Mouse (Mus musculus) MEL (cell line): Measurements from ENCODE around the gene Myo19. TPM values are rescaled to one million over a fixed set of nuclear protein-coding genes. Genes with fewer than 3 reads are reported as not detected.

ENCODE experiments used
- DNase-seq: peaks from one replicate; pipeline ENCODE4 v3.0.0; 2011; ENCODE audit warnings: low read depth, low spot score
- H3K27ac ChIP-seq: 2 replicates; pipeline ENCODE4 v1.5.1; 2012; ENCODE audit warnings: low read depth, mild to moderate bottlenecking, control low read depth, low read length, moderate library complexity; ENCODE audit not compliant: control insufficient read depth
- H3K27me3 ChIP-seq, 2 experiments: fragments of 150-350 bp in 1 of 2; sonication (generic) in 1 of 2; 2 replicates each; pipeline ENCODE4 v1.6.1; 2012; ENCODE audit warnings: low read length in 2 of 2, mild to moderate bottlenecking in 2 of 2, improper control_type of control experiment in 1 of 2, moderate library complexity in 1 of 2; ENCODE audit not compliant: insufficient read depth in 2 of 2, control insufficient read depth in 1 of 2
- H3K36me3 ChIP-seq, 2 experiments: 2 replicates each; pipeline ENCODE4 v1.6.1; 2012 to 2014; ENCODE audit warnings: low read length in 2 of 2, improper control_type of control experiment in 1 of 2, inconsistent platforms in 1 of 2, mild to moderate bottlenecking in 1 of 2; ENCODE audit not compliant: insufficient read depth in 2 of 2, control insufficient read depth in 1 of 2
- H3K4me1 ChIP-seq, 2 experiments: fragments of 150-350 bp in 1 of 2; sonication (generic) in 1 of 2; 2 replicates each; pipeline ENCODE4 v1.6.1; 2012; ENCODE audit warnings: low read length in 2 of 2, improper control_type of control experiment in 1 of 2, mild to moderate bottlenecking in 1 of 2; ENCODE audit not compliant: insufficient read depth in 2 of 2, control insufficient read depth in 1 of 2
- H3K4me3 ChIP-seq, 2 experiments: fragments of 150-350 bp in 1 of 2; sonication (generic) in 1 of 2; 2 replicates each; pipeline ENCODE4 v1.5.1; 2012; ENCODE audit warnings: low read depth in 2 of 2, low read length in 2 of 2, mild to moderate bottlenecking in 2 of 2, moderate library complexity in 2 of 2, control low read depth in 1 of 2, improper control_type of control experiment in 1 of 2; ENCODE audit not compliant: control insufficient read depth in 1 of 2, insufficient read depth in 1 of 2
- H3K79me2 ChIP-seq: 2 replicates; pipeline ENCODE4 v1.6.1; 2012; ENCODE audit warnings: mild to moderate bottlenecking, low read length, moderate library complexity; ENCODE audit not compliant: control insufficient read depth, poor library complexity, insufficient read depth
- H3K9ac ChIP-seq: 2 replicates; pipeline ENCODE4 v1.6.1; 2012; ENCODE audit warnings: low read depth, mild to moderate bottlenecking, control low read depth, low read length, moderate library complexity; ENCODE audit not compliant: control insufficient read depth, poor library complexity, severe bottlenecking
- H3K9me3 ChIP-seq: fragments of 150-350 bp; sonication (generic); replicated peaks from 2 replicates; pipeline ENCODE4 v1.6.1; 2012; ENCODE audit warnings: mild to moderate bottlenecking, low read length, improper control_type of control experiment, moderate library complexity; ENCODE audit not compliant: insufficient read depth
- CHD1 ChIP-seq: IDR thresholded peaks from 2 replicates; pipeline ENCODE4 v1.6.1; 2012; ENCODE audit warnings: low read depth, mild to moderate bottlenecking, inconsistent platforms, low read length, improper control_type of control experiment
- CHD2 ChIP-seq: IDR thresholded peaks from 2 replicates; pipeline ENCODE4 v1.6.1; 2011; ENCODE audit warnings: low read length, improper control_type of control experiment
- CTCF ChIP-seq, 3 experiments: IDR thresholded peaks in 2 of 3; conservative IDR thresholded peaks in 1 of 3; 2 replicates each; pipeline ENCODE4 v1.5.1; 2011 to 2012; ENCODE audit warnings: low read length in 3 of 3, low read depth in 2 of 3, mild to moderate bottlenecking in 2 of 3, improper control_type of control experiment in 1 of 3, inconsistent platforms in 1 of 3, mixed read lengths in 1 of 3, moderate library complexity in 1 of 3; ENCODE audit not compliant: control insufficient read depth in 1 of 3, insufficient read depth in 1 of 3, poor library complexity in 1 of 3, severe bottlenecking in 1 of 3
- E2F4 ChIP-seq: IDR thresholded peaks from 2 replicates; pipeline ENCODE4 v1.6.1; 2011; ENCODE audit warnings: low read depth, low read length, improper control_type of control experiment, borderline replicate concordance
- ELF1 ChIP-seq: IDR thresholded peaks from 2 replicates; pipeline ENCODE4 v1.6.1; 2014; ENCODE audit warnings: low read depth, mild to moderate bottlenecking, inconsistent platforms, low read length, improper control_type of control experiment, moderate library complexity
- EP300 ChIP-seq, 2 experiments: IDR thresholded peaks; 2 replicates each; pipeline ENCODE4 v1.6.1; 2011; ENCODE audit warnings: improper control_type of control experiment in 2 of 2, low read length in 2 of 2, low read depth in 1 of 2, mild to moderate bottlenecking in 1 of 2
- ETS1 ChIP-seq: IDR thresholded peaks from 2 replicates; pipeline ENCODE4 v1.6.1; 2012; ENCODE audit warnings: low read depth, mild to moderate bottlenecking, inconsistent platforms, low read length, improper control_type of control experiment, moderate library complexity
- HCFC1 ChIP-seq: IDR thresholded peaks from 2 replicates; pipeline ENCODE4 v1.6.1; 2012; ENCODE audit warnings: low read depth, mild to moderate bottlenecking, inconsistent platforms, low read length, improper control_type of control experiment, moderate library complexity
- MAX ChIP-seq: IDR thresholded peaks from 2 replicates; pipeline ENCODE4 v1.6.1; 2011; ENCODE audit warnings: low read length, improper control_type of control experiment
- MEF2A ChIP-seq: IDR thresholded peaks from 2 replicates; pipeline ENCODE4 v1.6.1; 2014; ENCODE audit warnings: low read depth, mild to moderate bottlenecking, inconsistent platforms, low read length, improper control_type of control experiment; ENCODE audit not compliant: poor library complexity, insufficient replicate concordance, severe bottlenecking; ENCODE audit errors: extremely low read depth
- MXI1 ChIP-seq: IDR thresholded peaks from 2 replicates; pipeline ENCODE4 v1.6.1; 2011; ENCODE audit warnings: mild to moderate bottlenecking, low read depth, low read length, improper control_type of control experiment
- MYB ChIP-seq: IDR thresholded peaks from 2 replicates; pipeline ENCODE4 v1.6.1; 2011; ENCODE audit warnings: mild to moderate bottlenecking, low read depth, low read length, improper control_type of control experiment
- NELFE ChIP-seq: IDR thresholded peaks from 2 replicates; pipeline ENCODE4 v1.6.1; 2011; ENCODE audit warnings: low read depth, low read length, improper control_type of control experiment
- NRF1 ChIP-seq: IDR thresholded peaks from 2 replicates; pipeline ENCODE4 v1.6.1; 2014; ENCODE audit warnings: low read depth, mild to moderate bottlenecking, inconsistent platforms, low read length, improper control_type of control experiment, moderate library complexity; ENCODE audit not compliant: poor library complexity, insufficient read depth, severe bottlenecking
- SIN3A ChIP-seq: IDR thresholded peaks from 2 replicates; pipeline ENCODE4 v1.6.1; 2012; ENCODE audit warnings: low read length, improper control_type of control experiment, inconsistent platforms
- SMC3 ChIP-seq: IDR thresholded peaks from 2 replicates; pipeline ENCODE4 v1.6.1; 2011; ENCODE audit warnings: low read depth, low read length, improper control_type of control experiment
- TAL1 ChIP-seq: IDR thresholded peaks from 2 replicates; pipeline ENCODE4 v1.6.1; 2012; ENCODE audit warnings: mild to moderate bottlenecking, inconsistent platforms, low read length, moderate library complexity, mixed read lengths
- TBP ChIP-seq: IDR thresholded peaks from 2 replicates; pipeline ENCODE4 v1.8.0; 2011; ENCODE audit warnings: low read depth, low read length, improper control_type of control experiment
- TCF12 ChIP-seq: IDR thresholded peaks from 2 replicates; pipeline ENCODE4 v1.6.1; 2014; ENCODE audit warnings: low read depth, mild to moderate bottlenecking, inconsistent platforms, low read length, improper control_type of control experiment, moderate library complexity
- UBTF ChIP-seq: IDR thresholded peaks from 2 replicates; pipeline ENCODE4 v1.6.1; 2012; ENCODE audit warnings: low read depth, mild to moderate bottlenecking, inconsistent platforms, low read length, improper control_type of control experiment, moderate library complexity, borderline replicate concordance; ENCODE audit not compliant: insufficient read depth
- USF1 ChIP-seq: IDR thresholded peaks from 2 replicates; pipeline ENCODE4 v1.6.1; 2014; ENCODE audit warnings: low read depth, mild to moderate bottlenecking, inconsistent platforms, low read length, improper control_type of control experiment, moderate library complexity
- ZKSCAN1 ChIP-seq: IDR thresholded peaks from 2 replicates; pipeline ENCODE4 v1.6.1; 2012; ENCODE audit warnings: low read depth, mild to moderate bottlenecking, inconsistent platforms, low read length, improper control_type of control experiment, moderate library complexity
- polyA plus RNA-seq, 2 experiments: library from polyadenylated mRNA; stranded (reverse) in 1 of 2; unstranded in 1 of 2; fragments of >175 nt in 1 of 2; fragments of >200 nt in 1 of 2; gene quantifications; 2 replicates each; pipeline versions ENCODE4 v1.2.1 to v1.2.4; 2012; ENCODE audit warnings: low replicate concordance in 2 of 2, low read depth in 1 of 2; ENCODE audit not compliant: insufficient read length in 2 of 2, insufficient read depth in 1 of 2, missing spikeins in 1 of 2
- total RNA-seq: library from RNA; depleted of rRNA; stranded (reverse); fragments of 300-350 nt; gene quantifications from 2 replicates; pipeline ENCODE4 v1.2.3, GENCODE M21; 2012

Myo19 gene
- total and polyA plus RNA-seq, 3 experiments = 14.9 to 27.1 TPM; not detected in 1

DNA sequence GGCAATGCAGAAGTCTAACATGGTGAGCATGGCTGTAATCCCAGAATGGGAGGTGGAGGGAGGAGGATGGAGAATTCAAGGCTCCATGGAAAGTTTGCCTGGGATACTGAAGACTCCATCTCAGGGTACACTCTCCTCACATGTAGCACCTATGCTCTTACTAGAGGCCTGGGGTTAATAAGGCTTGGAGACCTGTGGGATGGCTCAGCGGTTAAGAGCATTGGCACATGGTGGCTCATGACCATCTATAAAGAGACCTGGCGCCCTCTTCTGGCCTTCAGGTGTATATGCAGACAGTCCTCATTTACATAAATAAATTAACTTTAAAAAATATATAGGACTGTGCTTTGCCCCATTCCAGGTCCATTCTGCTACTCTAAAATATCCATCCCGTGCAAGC is 39.3 kb downstream of the Myo19 start (continued):
- TF ChIP-seq CHD2 = no peak
- TF ChIP-seq ELF1 = no peak
- peak; percentile 58 for TF ChIP-seq TBP
- no peak for TF ChIP-seq UBTF

DNA sequence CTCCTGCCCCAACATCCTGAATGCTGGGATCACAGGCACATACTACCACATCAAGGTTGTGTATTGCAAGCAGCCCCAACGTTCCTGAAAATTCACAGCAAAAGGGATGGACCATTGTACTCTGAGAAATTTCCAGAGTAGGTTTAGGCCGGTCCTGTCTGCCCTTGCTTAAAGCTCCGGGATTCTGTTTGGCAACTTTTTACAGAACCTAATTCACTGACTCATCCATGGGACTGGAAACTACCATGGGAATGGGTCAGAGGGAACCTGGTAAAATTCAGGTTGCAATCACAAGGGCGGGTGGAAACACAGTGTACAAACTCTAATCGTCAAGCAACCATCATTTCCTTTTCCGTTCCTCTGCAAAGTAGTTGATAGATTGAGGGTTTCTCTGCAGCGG is 40.0 kb downstream of the Myo19 start:
- Histone ChIP-seq H3K36me3 (peaks cover 0 to 16% of the 10 kb centered on the region in 2 experiments; a peak in 2 of 4 replicates), H3K4me3 (no peak overlapping the region), H3K27me3 (peaks cover 6 to 11% of the 10 kb centered on the region in 2 experiments), H3K9me3 (no peaks in the 10 kb centered on the region), H3K9ac (no peak overlapping the region), H3K79me2 (peaks cover 10% of the 10 kb centered on the region), H3K4me1 (peaks cover 0 to 17% of the 10 kb centered on the region in 2 experiments; a peak in 3 of 4 replicates), H3K27ac (no peak overlapping the region)
- DNase-seq = no peak
- no peak for TF ChIP-seq TBP
- TF ChIP-seq TAL1 = no peak
- TF ChIP-seq ETS1 = no peak
- no peak for TF ChIP-seq USF1
- TF ChIP-seq E2F4 = no peak
- TF ChIP-seq MYB = no peak
- no peak for TF ChIP-seq MAX
- no peak for TF ChIP-seq SMC3
- TF ChIP-seq CHD2 = no peak
- TF ChIP-seq SIN3A = no peak
- TF ChIP-seq CTCF (IDR thresholded peaks at IDR 0.05 in 2 of 3, conservative IDR thresholded peaks at IDR 0.05 in 1 of 3; ENCODE audit: control insufficient read depth in 1 of 3, insufficient read depth in 1 of 3, low read depth in 2 of 3, low read length in 3 of 3, poor library complexity in 1 of 3, severe bottlenecking in 1 of 3) = no peak
- TF ChIP-seq MXI1 = no peak
- TF ChIP-seq MEF2A = no peak

DNA sequence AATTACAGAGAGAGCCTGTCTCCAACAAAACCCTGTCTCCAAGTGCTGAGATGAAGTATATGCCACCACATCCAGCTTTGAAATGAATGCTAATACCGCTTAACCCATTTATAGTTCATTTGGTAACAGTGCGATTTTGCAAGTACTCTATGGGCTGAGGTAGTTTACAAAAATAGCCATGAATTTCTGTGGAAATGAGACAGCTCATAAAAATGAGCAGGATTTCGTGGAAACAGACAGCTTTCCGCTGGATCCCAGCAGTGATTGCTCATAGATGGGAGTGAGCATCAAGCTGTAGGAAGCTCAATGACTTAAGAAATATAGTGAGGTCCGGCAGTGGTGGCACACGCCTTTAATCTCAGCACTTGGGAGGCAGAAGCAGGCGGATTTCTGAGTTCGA is 41.0 kb downstream of the Myo19 start:
- H3K27ac ChIP-seq = no peak overlapping the region
- no peak for DNase-seq
- H3K4me3 ChIP-seq = no peak overlapping the region
- H3K36me3 ChIP-seq = peaks cover 0 to 14% of the 10 kb centered on the region in 2 experiments; a peak in 2 of 4 replicates
- TF ChIP-seq CHD1 (no peak), SIN3A (no peak), ZKSCAN1 (no peak), HCFC1 (no peak), SMC3 (no peak), MXI1 (no peak), NELFE (no peak), TCF12 (no peak), EP300 (IDR thresholded peaks at IDR 0.05; ENCODE audit: low read depth in 1 of 2, low read length in 2 of 2) (no peak), E2F4 (no peak), NRF1 (no peak)
- peaks cover 4% of the 10 kb centered on the region for H3K79me2 ChIP-seq
- peaks cover 6 to 11% of the 10 kb centered on the region in 2 experiments for H3K27me3 ChIP-seq
- no peak overlapping the region for H3K9ac ChIP-seq
- no peaks in the 10 kb centered on the region for H3K9me3 ChIP-seq
- H3K4me1 ChIP-seq = peaks cover 0 to 17% of the 10 kb centered on the region in 2 experiments; a peak in 3 of 4 replicates
